Mouse (Mus musculus) CH12.LX (cell line): ENCODE measurements around the gene Sh3tc1. TPM values are rescaled to one million over a fixed set of nuclear protein-coding genes. Genes with fewer than 3 reads are reported as not detected.

ENCODE experiments used
- DNase-seq: peaks from one replicate; pipeline ENCODE4 v3.0.0-alpha.2; 2013; ENCODE audit errors: extremely low read depth
- H3K27ac ChIP-seq: 2 replicates; pipeline ENCODE4 v1.5.1; 2012; ENCODE audit warnings: low read depth, mild to moderate bottlenecking, control low read depth, moderate library complexity; ENCODE audit not compliant: insufficient read depth
- H3K27me3 ChIP-seq: replicated peaks from 2 replicates; pipeline ENCODE3; 2012; ENCODE audit warnings: inconsistent platforms
- H3K36me3 ChIP-seq, 2 experiments: replicated peaks in 1 of 2; 2 replicates each; pipeline versions ENCODE3 to v1.6.1; 2012; ENCODE audit warnings: inconsistent platforms in 1 of 2, low read length in 1 of 2, mild to moderate bottlenecking in 1 of 2, mixed read lengths in 1 of 2, moderate library complexity in 1 of 2; ENCODE audit not compliant: control insufficient read depth in 1 of 2, insufficient read depth in 1 of 2
- H3K4me1 ChIP-seq, 2 experiments: 2 replicates each; pipeline ENCODE4 v1.6.1; 2012; ENCODE audit warnings: inconsistent platforms in 1 of 2, moderate library complexity in 1 of 2; ENCODE audit not compliant: insufficient read depth in 2 of 2, control insufficient read depth in 1 of 2
- H3K4me2 ChIP-seq: 2 replicates; pipeline ENCODE4 v1.6.1; 2012; ENCODE audit warnings: low read depth, mild to moderate bottlenecking, control low read depth; ENCODE audit not compliant: poor library complexity, insufficient read depth, severe bottlenecking
- H3K4me3 ChIP-seq, 3 experiments: fragments of 150-350 bp in 1 of 3; sonication (generic) in 1 of 3; replicated peaks in 1 of 3; 2 replicates each; pipeline versions ENCODE3 to v1.5.1; 2011 to 2012; ENCODE audit warnings: low read depth in 2 of 3, low read length in 2 of 3, mild to moderate bottlenecking in 2 of 3, moderate library complexity in 2 of 3, control low read depth in 1 of 3, improper control_type of control experiment in 1 of 3, inconsistent platforms in 1 of 3, mixed read lengths in 1 of 3; ENCODE audit not compliant: poor library complexity in 1 of 3
- H3K79me2 ChIP-seq: replicated peaks from 2 replicates; pipeline ENCODE4 v1.6.1; 2012; ENCODE audit warnings: mild to moderate bottlenecking, moderate library complexity; ENCODE audit not compliant: control insufficient read depth, poor library complexity, insufficient read depth, severe bottlenecking; ENCODE audit errors: extremely low read depth
- H3K9ac ChIP-seq: 2 replicates; pipeline ENCODE4 v1.6.1; 2012; ENCODE audit warnings: low read depth, mild to moderate bottlenecking, control low read depth, moderate library complexity; ENCODE audit not compliant: insufficient read depth
- H3K9me3 ChIP-seq: replicated peaks from 2 replicates; pipeline ENCODE3; 2012; ENCODE audit warnings: low read length, inconsistent platforms, mixed read lengths
- BHLHE40 ChIP-seq: IDR thresholded peaks from 2 replicates; pipeline ENCODE4 v1.6.1; 2011; ENCODE audit warnings: mild to moderate bottlenecking, low read depth, low read length, improper control_type of control experiment
- CHD1 ChIP-seq: IDR thresholded peaks from 2 replicates; pipeline ENCODE4 v1.6.1; 2012; ENCODE audit warnings: low read depth, low read length, improper control_type of control experiment, inconsistent platforms
- E2F4 ChIP-seq: IDR thresholded peaks from 2 replicates; pipeline ENCODE4 v1.6.1; 2011; ENCODE audit warnings: low read depth, low read length, improper control_type of control experiment; ENCODE audit not compliant: insufficient replicate concordance
- ELF1 ChIP-seq: IDR thresholded peaks from 2 replicates; pipeline ENCODE4 v1.6.1; 2014; ENCODE audit warnings: low read depth, mild to moderate bottlenecking, inconsistent platforms, low read length, improper control_type of control experiment
- EP300 ChIP-seq: IDR thresholded peaks from 2 replicates; pipeline ENCODE4 v1.6.1; 2011; ENCODE audit warnings: low read length, improper control_type of control experiment
- ETS1 ChIP-seq: conservative IDR thresholded peaks from 2 replicates; pipeline ENCODE4 v1.6.1; 2012; ENCODE audit warnings: low read depth, mild to moderate bottlenecking, inconsistent platforms, low read length, improper control_type of control experiment, moderate library complexity
- GABPA ChIP-seq: IDR thresholded peaks from 2 replicates; pipeline ENCODE4 v1.6.1; 2012; ENCODE audit warnings: low read depth, low read length, improper control_type of control experiment, inconsistent platforms; ENCODE audit not compliant: insufficient replicate concordance
- HCFC1 ChIP-seq: IDR thresholded peaks from 2 replicates; pipeline ENCODE4 v1.6.1; 2012; ENCODE audit warnings: low read depth, mild to moderate bottlenecking, inconsistent platforms, low read length, improper control_type of control experiment
- IRF4 ChIP-seq: IDR thresholded peaks from 2 replicates; pipeline ENCODE4 v1.6.1; 2014; ENCODE audit warnings: low read depth, mild to moderate bottlenecking, inconsistent platforms, low read length, improper control_type of control experiment
- JUND ChIP-seq: conservative IDR thresholded peaks from 2 replicates; pipeline ENCODE4 v1.6.1; 2011; ENCODE audit warnings: low read depth, low read length, improper control_type of control experiment
- KAT2A ChIP-seq: IDR thresholded peaks from 2 replicates; pipeline ENCODE4 v1.6.1; 2012; ENCODE audit warnings: low read length, improper control_type of control experiment, inconsistent platforms; ENCODE audit not compliant: insufficient replicate concordance
- MAFK ChIP-seq: IDR thresholded peaks from 2 replicates; pipeline ENCODE4 v1.6.1; 2011; ENCODE audit warnings: low read length, improper control_type of control experiment; ENCODE audit not compliant: insufficient replicate concordance
- MAX ChIP-seq: IDR thresholded peaks from 2 replicates; pipeline ENCODE4 v1.6.1; 2011; ENCODE audit warnings: low read length, improper control_type of control experiment
- MAZ ChIP-seq: IDR thresholded peaks from 2 replicates; pipeline ENCODE4 v1.6.1; 2012; ENCODE audit warnings: low read depth, mild to moderate bottlenecking, inconsistent platforms, low read length, improper control_type of control experiment, moderate library complexity
- MEF2A ChIP-seq: IDR thresholded peaks from 2 replicates; pipeline ENCODE4 v1.6.1; 2014; ENCODE audit warnings: low read depth, mild to moderate bottlenecking, inconsistent platforms, low read length, improper control_type of control experiment, borderline replicate concordance
- MXI1 ChIP-seq: IDR thresholded peaks from 2 replicates; pipeline ENCODE4 v1.6.1; 2011; ENCODE audit warnings: mild to moderate bottlenecking, low read depth, low read length, improper control_type of control experiment
- MYC ChIP-seq: IDR thresholded peaks from 2 replicates; pipeline ENCODE4 v1.6.1; 2011; ENCODE audit warnings: low read depth, mild to moderate bottlenecking, improper control_type of control experiment, low read length
- NRF1 ChIP-seq: IDR thresholded peaks from 2 replicates; pipeline ENCODE4 v1.6.1; 2014; ENCODE audit warnings: low read depth, mild to moderate bottlenecking, inconsistent platforms, low read length, improper control_type of control experiment, moderate library complexity
- POLR2AphosphoS2 ChIP-seq: IDR thresholded peaks from 2 replicates; pipeline ENCODE4 v1.6.1; 2011; ENCODE audit warnings: low read depth, low read length, improper control_type of control experiment
- RCOR1 ChIP-seq: conservative IDR thresholded peaks from 2 replicates; pipeline ENCODE4 v1.6.1; 2012; ENCODE audit warnings: low read depth, mild to moderate bottlenecking, inconsistent platforms, low read length, improper control_type of control experiment
- TBP ChIP-seq: conservative IDR thresholded peaks from 2 replicates; pipeline ENCODE4 v1.6.1; 2011; ENCODE audit warnings: low read depth, low read length, improper control_type of control experiment
- TCF12 ChIP-seq: IDR thresholded peaks from 2 replicates; pipeline ENCODE4 v1.6.1; 2014; ENCODE audit warnings: low read depth, mild to moderate bottlenecking, inconsistent platforms, low read length, improper control_type of control experiment
- UBTF ChIP-seq: IDR thresholded peaks from 2 replicates; pipeline ENCODE4 v1.6.1; 2012; ENCODE audit warnings: low read depth, mild to moderate bottlenecking, inconsistent platforms, low read length, improper control_type of control experiment, moderate library complexity
- USF1 ChIP-seq: IDR thresholded peaks from 2 replicates; pipeline ENCODE4 v1.6.1; 2014; ENCODE audit warnings: low read depth, mild to moderate bottlenecking, inconsistent platforms, low read length, improper control_type of control experiment
- USF2 ChIP-seq: conservative IDR thresholded peaks from 2 replicates; pipeline ENCODE4 v1.6.1; 2011; ENCODE audit warnings: low read depth, low read length, improper control_type of control experiment
- ZC3H11A ChIP-seq: IDR thresholded peaks from 2 replicates; pipeline ENCODE4 v1.6.1; 2012; ENCODE audit warnings: low read depth, mild to moderate bottlenecking, inconsistent platforms, low read length, improper control_type of control experiment
- ZKSCAN1 ChIP-seq: IDR thresholded peaks from 2 replicates; pipeline ENCODE4 v1.6.1; 2012; ENCODE audit warnings: low read depth, inconsistent platforms, low read length, improper control_type of control experiment, borderline replicate concordance
- ZMIZ1 ChIP-seq: IDR thresholded peaks from 2 replicates; pipeline ENCODE4 v1.6.1; 2012; ENCODE audit warnings: low read depth, mild to moderate bottlenecking, inconsistent platforms, low read length, improper control_type of control experiment
- ZNF384 ChIP-seq: IDR thresholded peaks from 2 replicates; pipeline ENCODE4 v1.6.1; 2012; ENCODE audit warnings: low read depth, low read length, improper control_type of control experiment, inconsistent platforms
- dilution Hi-C: fragments of 300-500 bp; cut with MboI; formaldehyde crosslinking; loops from 2 replicates; pipeline ENCODE4 v1.14.3; 2020; ENCODE audit warnings: low sequenced_read_pairs; ENCODE audit not compliant: extremely low pct_unique_long_range_greater_than_20kb, extremely low pct_ligation_motif_present
- in situ Hi-C: fragments of 300-500 bp; cut with MboI; formaldehyde crosslinking; loops from 3 replicates; pipeline ENCODE4 v1.14.3; 2019; ENCODE audit warnings: low sequenced_read_pairs, low pct_ligation_motif_present, low pct_unique_long_range_greater_than_20kb, mixed read lengths
- polyA plus RNA-seq: library from polyadenylated mRNA; unstranded; fragments of >175 nt; gene quantifications from 2 replicates; pipeline ENCODE4 v1.2.1, GENCODE M21; 2012; ENCODE audit warnings: low read depth; ENCODE audit not compliant: insufficient read length
- total RNA-seq, 2 experiments: library from RNA; depleted of rRNA; stranded (reverse); fragments of 300-350 nt in 1 of 2; fragments of >200 nt in 1 of 2; gene quantifications; 2 replicates each; pipeline ENCODE4 v1.2.3; 2012 to 2014

Gene Sh3tc1
- total and polyA plus RNA-seq, 3 experiments: 0.85 to 2.3 (median 1.2) TPM

- peak; percentile 6 for DNase-seq
- Histone ChIP-seq H3K27me3 (peaks cover 58% of the 10 kb centered on the region), H3K4me1 (peaks cover 4 to 5% of the 10 kb centered on the region in 2 experiments; a peak in 3 of 4 replicates)
- in situ Hi-C loops: no loop called here
- dilution Hi-C loops: no loop called here
- TF ChIP-seq EP300 (peak; percentile 79), ZKSCAN1 (no peak), JUND (no peak), NRF1 (no peak), IRF4 (peak; percentile 71), MAFK (0 out of 2 replicates have a peak, but pooled peaks have one; percentile 7), BHLHE40 (peak; percentile 89), MEF2A (no peak), CHD1 (no peak), MAZ (no peak), USF2 (no peak), TCF12 (no peak), ZNF384 (no peak), TBP (no peak), GABPA (no peak), UBTF (no peak), ETS1 (no peak), MYC (no peak), MXI1 (no peak), USF1 (no peak), ZC3H11A (no peak), E2F4 (no peak), POLR2AphosphoS2 (no peak), ELF1 (no peak), RCOR1 (no peak), ZMIZ1 (no peak), MAX (no peak), KAT2A (no peak), HCFC1 (no peak)
- TF ChIP-seq, all 38 proteins: peak for 4
- Histone ChIP-seq H3K79me2 (no peaks in the 10 kb centered on the region), H3K4me2 (no peak overlapping the region), H3K36me3 (no peaks in the 10 kb centered on the region), H3K4me3 (no peak overlapping the region), H3K9ac (no peak overlapping the region), H3K9me3 (no peaks in the 10 kb centered on the region), H3K27ac (no peak overlapping the region)
These were observed 83.9 kb downstream of the Sh3tc1 start for GRCm38 (mm10) chr5:35655753-35656485.
